Mouse (Mus musculus) MEL (cell line): ENCODE data around the gene Rfxank. TPM values are rescaled to one million over a fixed set of nuclear protein-coding genes. Genes with fewer than 3 reads are reported as not detected.

Source experiments
- DNase-seq: peaks from one replicate; pipeline ENCODE4 v3.0.0; 2011; ENCODE audit warnings: low read depth, low spot score
- H3K27ac ChIP-seq: 2 replicates; pipeline ENCODE4 v1.5.1; 2012; ENCODE audit warnings: low read depth, mild to moderate bottlenecking, control low read depth, low read length, moderate library complexity; ENCODE audit not compliant: control insufficient read depth
- H3K27me3 ChIP-seq, 2 experiments: fragments of 150-350 bp in 1 of 2; sonication (generic) in 1 of 2; 2 replicates each; pipeline ENCODE4 v1.6.1; 2012; ENCODE audit warnings: low read length in 2 of 2, mild to moderate bottlenecking in 2 of 2, improper control_type of control experiment in 1 of 2, moderate library complexity in 1 of 2; ENCODE audit not compliant: insufficient read depth in 2 of 2, control insufficient read depth in 1 of 2
- H3K36me3 ChIP-seq, 2 experiments: 2 replicates each; pipeline ENCODE4 v1.6.1; 2012 to 2014; ENCODE audit warnings: low read length in 2 of 2, improper control_type of control experiment in 1 of 2, inconsistent platforms in 1 of 2, mild to moderate bottlenecking in 1 of 2; ENCODE audit not compliant: insufficient read depth in 2 of 2, control insufficient read depth in 1 of 2
- H3K4me1 ChIP-seq, 2 experiments: fragments of 150-350 bp in 1 of 2; sonication (generic) in 1 of 2; 2 replicates each; pipeline ENCODE4 v1.6.1; 2012; ENCODE audit warnings: low read length in 2 of 2, improper control_type of control experiment in 1 of 2, mild to moderate bottlenecking in 1 of 2; ENCODE audit not compliant: insufficient read depth in 2 of 2, control insufficient read depth in 1 of 2
- H3K4me3 ChIP-seq, 2 experiments: fragments of 150-350 bp in 1 of 2; sonication (generic) in 1 of 2; 2 replicates each; pipeline ENCODE4 v1.5.1; 2012; ENCODE audit warnings: low read depth in 2 of 2, low read length in 2 of 2, mild to moderate bottlenecking in 2 of 2, moderate library complexity in 2 of 2, control low read depth in 1 of 2, improper control_type of control experiment in 1 of 2; ENCODE audit not compliant: control insufficient read depth in 1 of 2, insufficient read depth in 1 of 2
- H3K79me2 ChIP-seq: 2 replicates; pipeline ENCODE4 v1.6.1; 2012; ENCODE audit warnings: mild to moderate bottlenecking, low read length, moderate library complexity; ENCODE audit not compliant: control insufficient read depth, poor library complexity, insufficient read depth
- H3K9ac ChIP-seq: 2 replicates; pipeline ENCODE4 v1.6.1; 2012; ENCODE audit warnings: low read depth, mild to moderate bottlenecking, control low read depth, low read length, moderate library complexity; ENCODE audit not compliant: control insufficient read depth, poor library complexity, severe bottlenecking
- H3K9me3 ChIP-seq: fragments of 150-350 bp; sonication (generic); replicated peaks from 2 replicates; pipeline ENCODE4 v1.6.1; 2012; ENCODE audit warnings: mild to moderate bottlenecking, low read length, improper control_type of control experiment, moderate library complexity; ENCODE audit not compliant: insufficient read depth
- BHLHE40 ChIP-seq: IDR thresholded peaks from 2 replicates; pipeline ENCODE4 v1.6.1; 2012; ENCODE audit warnings: low read depth, mild to moderate bottlenecking, inconsistent platforms, low read length, improper control_type of control experiment, borderline replicate concordance
- CHD1 ChIP-seq: IDR thresholded peaks from 2 replicates; pipeline ENCODE4 v1.6.1; 2012; ENCODE audit warnings: low read depth, mild to moderate bottlenecking, inconsistent platforms, low read length, improper control_type of control experiment
- CTCF ChIP-seq, 3 experiments: IDR thresholded peaks in 2 of 3; conservative IDR thresholded peaks in 1 of 3; 2 replicates each; pipeline ENCODE4 v1.5.1; 2011 to 2012; ENCODE audit warnings: low read length in 3 of 3, low read depth in 2 of 3, mild to moderate bottlenecking in 2 of 3, improper control_type of control experiment in 1 of 3, inconsistent platforms in 1 of 3, mixed read lengths in 1 of 3, moderate library complexity in 1 of 3; ENCODE audit not compliant: control insufficient read depth in 1 of 3, insufficient read depth in 1 of 3, poor library complexity in 1 of 3, severe bottlenecking in 1 of 3
- ELF1 ChIP-seq: IDR thresholded peaks from 2 replicates; pipeline ENCODE4 v1.6.1; 2014; ENCODE audit warnings: low read depth, mild to moderate bottlenecking, inconsistent platforms, low read length, improper control_type of control experiment, moderate library complexity
- EP300 ChIP-seq, 2 experiments: IDR thresholded peaks; 2 replicates each; pipeline ENCODE4 v1.6.1; 2011; ENCODE audit warnings: improper control_type of control experiment in 2 of 2, low read length in 2 of 2, low read depth in 1 of 2, mild to moderate bottlenecking in 1 of 2
- ETS1 ChIP-seq: IDR thresholded peaks from 2 replicates; pipeline ENCODE4 v1.6.1; 2012; ENCODE audit warnings: low read depth, mild to moderate bottlenecking, inconsistent platforms, low read length, improper control_type of control experiment, moderate library complexity
- HCFC1 ChIP-seq: IDR thresholded peaks from 2 replicates; pipeline ENCODE4 v1.6.1; 2012; ENCODE audit warnings: low read depth, mild to moderate bottlenecking, inconsistent platforms, low read length, improper control_type of control experiment, moderate library complexity
- KAT2A ChIP-seq: conservative IDR thresholded peaks from 2 replicates; pipeline ENCODE4 v1.6.1; 2012; ENCODE audit warnings: low read depth, low read length, improper control_type of control experiment, inconsistent platforms
- MAFK ChIP-seq: IDR thresholded peaks from 2 replicates; pipeline ENCODE4 v1.6.1; 2011; ENCODE audit warnings: low read depth, mild to moderate bottlenecking, low read length, improper control_type of control experiment, borderline replicate concordance
- MAX ChIP-seq: IDR thresholded peaks from 2 replicates; pipeline ENCODE4 v1.6.1; 2011; ENCODE audit warnings: low read length, improper control_type of control experiment
- MAZ ChIP-seq: IDR thresholded peaks from 2 replicates; pipeline ENCODE4 v1.6.1; 2012; ENCODE audit warnings: low read depth, mild to moderate bottlenecking, inconsistent platforms, low read length, improper control_type of control experiment
- MXI1 ChIP-seq: IDR thresholded peaks from 2 replicates; pipeline ENCODE4 v1.6.1; 2011; ENCODE audit warnings: mild to moderate bottlenecking, low read depth, low read length, improper control_type of control experiment
- MYC ChIP-seq: IDR thresholded peaks from 2 replicates; pipeline ENCODE4 v1.6.1; 2011; ENCODE audit warnings: low read depth, mild to moderate bottlenecking, low read length, improper control_type of control experiment, moderate library complexity
- POLR2AphosphoS2 ChIP-seq: IDR thresholded peaks from 2 replicates; pipeline ENCODE4 v1.6.1; 2011; ENCODE audit warnings: low read length, improper control_type of control experiment
- SIN3A ChIP-seq: IDR thresholded peaks from 2 replicates; pipeline ENCODE4 v1.6.1; 2012; ENCODE audit warnings: low read length, improper control_type of control experiment, inconsistent platforms
- TAL1 ChIP-seq: IDR thresholded peaks from 2 replicates; pipeline ENCODE4 v1.6.1; 2012; ENCODE audit warnings: mild to moderate bottlenecking, inconsistent platforms, low read length, moderate library complexity, mixed read lengths
- TBP ChIP-seq: IDR thresholded peaks from 2 replicates; pipeline ENCODE4 v1.8.0; 2011; ENCODE audit warnings: low read depth, low read length, improper control_type of control experiment
- TCF12 ChIP-seq: IDR thresholded peaks from 2 replicates; pipeline ENCODE4 v1.6.1; 2014; ENCODE audit warnings: low read depth, mild to moderate bottlenecking, inconsistent platforms, low read length, improper control_type of control experiment, moderate library complexity
- USF2 ChIP-seq, 2 experiments: IDR thresholded peaks; 2 replicates each; pipeline ENCODE4 v1.6.1; 2011 to 2012; ENCODE audit warnings: improper control_type of control experiment in 2 of 2, low read length in 2 of 2, borderline replicate concordance in 1 of 2, inconsistent platforms in 1 of 2, low read depth in 1 of 2, mild to moderate bottlenecking in 1 of 2; ENCODE audit not compliant: insufficient read depth in 1 of 2
- ZKSCAN1 ChIP-seq: IDR thresholded peaks from 2 replicates; pipeline ENCODE4 v1.6.1; 2012; ENCODE audit warnings: low read depth, mild to moderate bottlenecking, inconsistent platforms, low read length, improper control_type of control experiment, moderate library complexity
- ZMIZ1 ChIP-seq: IDR thresholded peaks from 2 replicates; pipeline ENCODE4 v1.6.1; 2012; ENCODE audit warnings: low read depth, mild to moderate bottlenecking, inconsistent platforms, low read length, improper control_type of control experiment, moderate library complexity
- polyA plus RNA-seq, 2 experiments: library from polyadenylated mRNA; stranded (reverse) in 1 of 2; unstranded in 1 of 2; fragments of >175 nt in 1 of 2; fragments of >200 nt in 1 of 2; gene quantifications; 2 replicates each; pipeline versions ENCODE4 v1.2.1 to v1.2.4; 2012; ENCODE audit warnings: low replicate concordance in 2 of 2, low read depth in 1 of 2; ENCODE audit not compliant: insufficient read length in 2 of 2, insufficient read depth in 1 of 2, missing spikeins in 1 of 2
- total RNA-seq: library from RNA; depleted of rRNA; stranded (reverse); fragments of 300-350 nt; gene quantifications from 2 replicates; pipeline ENCODE4 v1.2.3, GENCODE M21; 2012

Rfxank gene
- total and polyA plus RNA-seq, 3 experiments, result 5.0 to 7.2 TPM; not detected in 1

GRCm38 (mm10) chr8:70170748-70171147 is 31.8 kb upstream of the Rfxank start:
- no peak for DNase-seq
- Histone ChIP-seq H3K4me3 (no peak overlapping the region), H3K9me3 (no peaks in the 10 kb centered on the region), H3K27me3 (no peaks in the 10 kb centered on the region), H3K9ac (no peak overlapping the region), H3K4me1 (peaks cover 7 to 19% of the 10 kb centered on the region in 2 experiments), H3K36me3 (peaks cover 0 to 10% of the 10 kb centered on the region in 2 experiments; a peak in 2 of 4 replicates), H3K27ac (no peak overlapping the region), H3K79me2 (peaks cover 10% of the 10 kb centered on the region)
- TF ChIP-seq BHLHE40 (no peak), EP300 (IDR thresholded peaks at IDR 0.05; ENCODE audit: low read depth in 1 of 2, low read length in 2 of 2) (no peak), KAT2A (no peak), MAX (no peak), TCF12 (no peak), TAL1 (no peak), CTCF (IDR thresholded peaks at IDR 0.05 in 2 of 3, conservative IDR thresholded peaks at IDR 0.05 in 1 of 3; ENCODE audit: control insufficient read depth in 1 of 3, insufficient read depth in 1 of 3, low read depth in 2 of 3, low read length in 3 of 3, poor library complexity in 1 of 3, severe bottlenecking in 1 of 3) (no peak), ZMIZ1 (no peak), ETS1 (no peak), MXI1 (no peak)

GRCm38 (mm10) chr8:70170116-70170515 is 31.2 kb upstream of the Rfxank start:
- DNase-seq, result no peak
- H3K36me3 ChIP-seq, result peaks cover 0 to 10% of the 10 kb centered on the region in 2 experiments; a peak in 2 of 4 replicates
- H3K9ac ChIP-seq, result no peak overlapping the region
- no peak overlapping the region for H3K4me3 ChIP-seq
- peaks cover 7 to 19% of the 10 kb centered on the region in 2 experiments for H3K4me1 ChIP-seq
- H3K9me3 ChIP-seq, result no peaks in the 10 kb centered on the region
- TF ChIP-seq MAFK, result no peak
- TF ChIP-seq MYC, result no peak
- TF ChIP-seq SIN3A, result no peak
- TF ChIP-seq ZKSCAN1, result no peak
- TF ChIP-seq HCFC1, result no peak
- TF ChIP-seq CHD1, result no peak
- TF ChIP-seq ETS1, result no peak
- TF ChIP-seq POLR2AphosphoS2, result no peak
- no peak for TF ChIP-seq MAZ
- TF ChIP-seq USF2 (IDR thresholded peaks at IDR 0.05; ENCODE audit: borderline replicate concordance in 1 of 2, insufficient read depth in 1 of 2, low read depth in 1 of 2, low read length in 2 of 2), result no peak
- no peak for TF ChIP-seq ELF1
- TF ChIP-seq TBP, result no peak
- no peak for TF ChIP-seq MAX
- no peak for TF ChIP-seq KAT2A
- no peaks in the 10 kb centered on the region for H3K27me3 ChIP-seq
- H3K79me2 ChIP-seq, result peaks cover 10% of the 10 kb centered on the region
- no peak overlapping the region for H3K27ac ChIP-seq
